Mouse (Mus musculus): ENCODE results near the gene Btrc. TPM values are rescaled to one million over a fixed set of nuclear protein-coding genes. Genes with fewer than 3 reads are reported as not detected.

Btrc gene
- polyA plus RNA-seq, 1 experiment = 6.4 TPM

DNA sequence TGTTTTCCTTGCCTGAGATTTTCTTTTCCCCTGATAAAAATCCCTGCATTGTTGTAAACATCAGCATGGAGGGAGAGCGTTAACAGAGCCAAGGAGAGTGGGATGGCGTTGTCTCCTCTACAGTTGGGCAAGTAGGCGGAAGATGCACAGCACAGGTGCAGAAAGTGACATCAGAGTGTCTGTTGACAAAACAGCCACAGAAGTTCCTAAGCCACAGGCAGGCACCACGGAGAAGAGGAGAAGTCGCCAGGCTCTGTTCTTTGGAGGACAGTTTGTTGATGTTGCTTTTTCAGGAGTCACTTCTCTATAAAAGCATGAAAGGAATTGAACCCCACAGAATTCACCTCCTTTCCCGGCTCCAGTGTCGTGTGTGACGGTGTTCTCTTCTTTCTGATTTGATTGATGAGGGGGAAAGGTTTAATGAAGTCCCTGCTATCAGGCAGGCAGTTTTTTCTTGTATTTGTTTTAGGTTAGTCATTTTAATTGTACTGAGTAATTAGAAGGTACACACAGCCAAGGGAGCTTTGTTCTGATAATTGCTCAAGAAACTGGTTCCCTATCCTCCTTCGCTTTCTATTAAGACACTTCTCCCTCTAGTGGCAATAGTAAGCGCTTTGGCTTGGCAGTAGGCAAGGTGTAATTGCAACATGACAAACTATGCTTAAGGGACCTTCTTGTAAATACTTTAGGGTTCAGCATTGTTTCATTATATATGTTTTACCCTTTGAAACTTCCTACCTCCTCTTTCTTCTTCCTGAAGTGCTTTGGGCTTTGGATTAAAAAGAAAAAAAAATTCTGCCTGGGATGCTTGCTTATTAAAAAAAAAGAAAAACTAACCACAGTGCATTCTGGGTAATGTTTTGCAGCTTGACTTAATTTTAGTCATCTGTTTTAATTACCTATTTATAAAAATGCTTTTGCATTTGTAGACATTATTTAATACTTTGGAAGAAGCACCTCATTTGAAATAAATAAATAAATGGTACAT is 97.5 kb downstream of the Btrc start:
- no peak for DNase-seq (ENCODE audit: low read depth, low spot score)
- 82% methylated on average over 10 of the region's 10 CpGs for WGBS

DNA sequence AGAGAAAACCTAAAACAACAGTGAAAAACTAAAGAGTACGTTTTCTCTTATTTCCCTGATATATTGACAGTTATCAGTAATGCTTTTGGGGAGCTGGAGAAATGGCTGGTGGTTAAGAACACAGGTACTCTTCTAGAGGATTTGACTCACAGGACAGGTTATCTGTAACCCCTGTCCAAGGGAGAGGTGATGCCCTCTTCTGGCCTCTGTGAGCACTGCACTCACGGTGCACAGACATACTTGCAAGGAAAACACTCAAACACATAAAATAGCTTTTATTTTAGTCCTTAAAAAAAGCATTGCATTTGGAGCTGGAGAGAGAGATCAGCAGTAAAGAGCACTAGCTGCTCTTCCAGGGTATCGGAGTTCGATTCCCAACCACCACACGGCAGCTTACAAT is 106.2 kb downstream of the Btrc start:
- DNase-seq (ENCODE audit: low read depth, low spot score) = no peak

DNA sequence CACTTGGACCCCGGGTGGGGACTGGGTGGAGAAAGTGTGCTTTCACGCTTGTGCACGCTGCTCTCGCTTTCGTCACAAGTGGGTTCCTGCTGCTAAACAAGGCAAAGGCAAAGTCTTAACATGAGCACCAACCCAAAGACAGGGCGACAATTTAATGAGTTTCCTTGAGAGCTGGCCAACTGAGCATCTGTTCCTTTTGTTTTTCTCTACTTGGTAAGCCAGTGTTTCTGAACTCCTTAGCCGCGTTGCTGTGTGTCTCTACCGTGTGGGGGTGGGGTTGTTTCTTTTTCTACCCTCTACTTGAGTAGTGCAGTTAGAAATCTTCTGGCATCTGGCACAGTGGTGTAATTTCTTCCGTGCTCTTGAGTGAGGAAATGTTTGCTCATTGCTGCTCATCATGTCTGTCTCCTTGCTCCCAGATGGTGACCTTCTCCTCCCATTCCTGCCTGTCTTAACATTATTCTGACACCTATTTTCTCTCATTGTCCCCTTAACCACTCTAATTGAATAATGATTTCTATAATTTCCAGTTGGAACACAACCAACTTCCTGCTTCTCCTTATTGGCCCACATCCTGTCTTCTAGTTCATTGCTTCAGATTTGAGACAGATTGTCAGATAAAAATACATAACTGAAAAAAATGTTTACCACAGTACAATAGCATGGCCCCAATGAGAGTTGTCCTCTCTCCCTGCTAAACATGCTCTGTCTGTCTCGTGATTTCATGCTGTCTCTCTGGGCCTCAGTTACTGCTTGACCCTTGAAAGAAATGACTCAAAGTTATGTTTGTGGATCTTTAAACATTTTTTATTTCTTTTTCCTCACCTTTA is 109.4 kb downstream of the Btrc start:
- no peak for DNase-seq (ENCODE audit: low read depth, low spot score)
- WGBS = 48% methylated on average over 11 of the region's 11 CpGs

More for the DNA sequence above, 106.2 kb downstream of the Btrc start:
- WGBS = 99% methylated on average over 5 of the region's 5 CpGs

DNA sequence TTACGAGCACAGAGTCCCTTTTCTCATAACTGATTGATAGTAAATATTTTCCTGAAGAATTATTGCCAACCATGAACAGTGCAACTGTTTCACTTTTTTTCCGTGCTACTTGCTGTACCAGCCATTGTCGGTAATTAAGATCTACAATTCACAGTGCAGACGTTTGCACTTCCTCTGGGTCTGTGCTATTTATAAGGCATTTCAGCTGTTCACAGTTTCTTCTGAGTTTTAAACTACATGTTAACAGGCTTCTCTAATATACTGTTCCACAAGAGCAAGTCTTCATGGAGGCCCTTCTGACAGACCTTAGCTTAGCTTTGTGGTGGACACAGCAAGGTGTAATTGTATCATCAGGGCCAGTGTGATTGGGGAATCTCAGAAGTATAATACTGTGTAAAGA is 111.2 kb downstream of the Btrc start:
- 67% methylated on average over 4 of the region's 4 CpGs for WGBS
- DNase-seq (ENCODE audit: low read depth, low spot score) = no peak

DNA sequence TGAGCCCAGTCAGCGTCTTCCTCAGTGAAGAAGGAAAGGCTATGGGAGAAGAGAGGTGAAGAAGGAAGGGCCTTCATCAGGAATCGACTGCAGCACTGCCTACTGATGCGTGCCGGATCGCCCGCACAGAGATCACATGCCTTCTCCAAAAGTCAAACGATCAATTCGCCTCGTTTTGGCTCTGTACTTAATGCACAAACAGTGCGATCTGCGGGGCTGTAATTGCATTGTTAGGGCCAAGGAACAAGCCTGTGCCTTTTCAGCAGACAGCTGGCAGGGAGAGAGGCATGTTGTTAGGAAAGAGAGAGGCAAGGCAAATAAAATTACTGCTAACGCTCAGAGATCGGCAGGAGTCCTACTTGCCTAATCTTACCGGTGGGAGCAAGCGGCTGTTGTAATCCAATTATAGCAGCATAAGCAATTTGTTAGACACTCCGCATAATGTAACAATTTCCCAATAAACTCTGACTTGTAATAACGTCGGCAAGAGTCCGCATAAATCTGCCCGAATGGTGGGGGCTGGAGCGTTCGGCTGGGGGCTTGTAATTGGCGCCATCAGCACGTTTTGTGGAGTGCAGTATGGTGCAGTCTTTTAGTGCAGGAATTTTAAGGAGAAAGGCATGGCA is 112.5 kb downstream of the Btrc start:
- 56% methylated on average over 24 of the region's 24 CpGs for WGBS
- DNase-seq (ENCODE audit: low read depth, low spot score) = no peak

DNA sequence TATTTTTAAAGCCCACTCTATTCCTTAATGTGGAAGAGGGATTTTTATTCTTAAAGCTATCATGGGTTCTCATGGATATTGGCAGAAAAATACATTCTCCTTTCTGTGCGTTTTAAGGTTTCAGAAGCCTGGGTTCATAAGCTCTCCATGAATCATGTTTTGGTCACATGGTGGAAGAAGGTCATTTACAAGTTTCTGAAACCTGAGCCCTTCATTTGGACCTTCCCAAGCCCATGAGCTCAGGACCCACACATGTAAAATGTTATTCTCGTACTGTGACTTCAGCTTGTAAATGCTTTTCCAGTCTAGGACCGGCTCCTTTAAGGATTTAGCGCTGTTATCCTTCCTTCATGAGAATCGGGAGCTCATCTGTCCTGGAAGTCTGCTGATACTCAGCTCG is 116.0 kb downstream of the Btrc start:
- WGBS = 87% methylated on average over 6 of the region's 6 CpGs
- DNase-seq (ENCODE audit: low read depth, low spot score) = no peak

DNA sequence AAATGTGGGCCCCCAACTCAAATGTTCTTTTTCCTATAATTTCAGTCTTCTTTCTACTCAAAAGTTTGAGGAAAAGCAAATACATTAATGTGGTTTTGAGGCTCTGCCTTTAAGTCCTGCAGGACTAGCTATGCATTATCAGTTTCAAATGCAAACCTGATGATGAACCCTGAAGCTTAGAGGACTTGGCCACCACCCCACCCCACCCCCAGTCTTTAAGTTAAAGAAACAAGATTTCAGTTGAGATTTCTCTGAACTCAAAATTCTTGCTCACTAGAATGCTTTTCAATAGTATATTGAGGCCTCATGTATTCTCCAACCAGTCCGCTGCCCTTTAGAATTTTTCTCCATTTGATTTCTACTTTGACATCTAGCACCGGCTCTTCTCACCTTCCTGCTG is 117.0 kb downstream of the Btrc start:
- no peak for DNase-seq (ENCODE audit: low read depth, low spot score)
- 93% methylated on average over 2 of the region's 2 CpGs for WGBS

DNA sequence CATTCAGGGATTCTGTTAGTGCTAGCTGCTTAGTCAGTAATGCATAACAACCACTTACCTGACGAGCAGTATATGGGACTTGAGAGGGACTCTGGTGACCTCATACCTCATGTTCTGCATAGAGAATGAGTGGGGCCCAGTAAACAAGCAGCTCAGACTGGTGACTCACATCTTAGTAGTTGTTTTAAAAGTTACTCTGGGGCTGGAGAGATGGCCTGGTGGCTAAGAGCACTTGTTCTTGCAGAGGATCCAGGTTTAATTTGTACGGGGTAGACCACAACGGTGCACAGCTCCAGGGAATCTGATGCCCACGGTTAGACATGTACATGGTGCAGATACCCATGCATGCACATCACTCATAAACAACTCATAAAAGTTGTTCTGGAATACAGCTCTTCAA is 117.4 kb downstream of the Btrc start:
- WGBS = 78% methylated on average over 4 of the region's 4 CpGs
- DNase-seq (ENCODE audit: low read depth, low spot score) = no peak

DNA sequence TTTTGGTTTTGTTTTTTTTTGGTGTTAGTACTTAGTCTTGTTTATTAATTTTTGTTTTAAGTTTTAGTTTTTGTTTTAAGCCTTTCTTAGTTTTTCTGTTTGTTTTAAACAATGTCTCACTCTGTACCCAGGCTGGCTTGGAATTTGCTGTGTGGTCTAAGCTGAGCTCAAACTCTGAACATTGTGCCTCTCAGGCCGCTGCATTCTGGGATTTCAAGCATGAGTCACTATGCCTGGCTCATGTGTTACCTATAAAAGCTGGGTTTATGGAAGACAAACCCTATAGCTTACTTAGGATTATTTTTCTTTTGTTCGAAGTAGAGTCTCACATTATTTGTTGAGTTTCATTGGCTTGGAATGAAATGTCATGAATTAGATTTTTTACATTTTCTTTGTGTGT is 119.9 kb downstream of the Btrc start:
- no peak for DNase-seq (ENCODE audit: low read depth, low spot score)
- 48% methylated on average over 2 of the region's 2 CpGs for WGBS

DNA sequence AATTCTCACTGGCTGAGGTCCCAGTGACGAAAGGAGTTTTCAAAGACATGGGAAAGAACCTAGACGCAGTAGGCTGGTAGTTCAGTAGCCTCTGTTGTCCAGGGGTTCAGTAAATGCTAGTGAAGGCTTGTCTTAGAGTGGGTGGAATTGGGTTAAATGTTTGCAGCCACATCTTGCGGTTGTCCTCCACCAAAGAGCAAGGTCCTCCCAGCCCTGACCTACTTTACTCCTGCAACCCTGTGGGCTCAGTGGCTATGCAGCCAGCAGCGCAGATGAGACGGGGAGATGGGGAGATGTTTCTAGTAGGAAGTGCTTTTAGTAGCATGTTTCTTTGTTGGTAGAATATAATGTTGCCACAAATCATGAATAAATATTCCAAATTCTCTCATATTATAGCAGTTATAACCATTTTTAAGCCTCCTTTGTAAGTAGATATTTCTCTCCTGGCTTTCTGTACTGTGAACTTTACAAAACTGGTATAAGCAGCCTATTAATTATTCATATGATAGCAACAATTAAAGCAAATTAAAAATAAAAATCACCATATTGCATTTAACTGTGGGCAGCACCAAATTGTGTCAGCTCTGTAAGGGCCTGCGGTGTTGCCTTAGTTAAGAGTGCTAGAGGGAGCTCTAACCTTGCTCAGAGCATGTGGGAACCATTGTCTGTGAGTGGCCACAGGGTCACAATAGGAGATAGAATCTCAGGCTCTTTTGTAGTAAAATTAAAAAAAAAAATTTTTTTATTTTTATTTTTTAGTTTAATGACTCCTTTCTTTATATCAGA is 122.9 kb downstream of the Btrc start:
- 86% methylated on average over 6 of the region's 6 CpGs for WGBS
- DNase-seq (ENCODE audit: low read depth, low spot score) = no peak

DNA sequence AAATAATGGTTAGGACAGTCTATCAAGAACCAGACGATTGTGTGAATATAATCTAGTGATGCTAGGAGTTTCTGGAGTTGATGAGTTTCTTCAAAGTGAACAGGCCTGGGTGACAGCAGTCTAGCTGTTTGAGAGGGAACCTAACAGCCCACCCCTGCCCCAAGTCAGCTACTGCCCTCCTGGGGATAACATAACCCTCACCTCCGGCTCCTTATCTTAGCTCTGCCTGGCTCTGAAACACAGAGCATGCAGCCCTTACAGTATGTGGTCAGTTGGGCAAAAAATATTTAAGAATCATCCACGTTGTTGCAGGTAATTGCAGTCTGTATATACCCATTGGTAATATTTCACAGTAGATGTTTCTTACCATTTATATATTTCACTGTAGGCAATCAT is 123.5 kb downstream of the Btrc start:
- 88% methylated on average over 3 of the region's 3 CpGs for WGBS

DNA sequence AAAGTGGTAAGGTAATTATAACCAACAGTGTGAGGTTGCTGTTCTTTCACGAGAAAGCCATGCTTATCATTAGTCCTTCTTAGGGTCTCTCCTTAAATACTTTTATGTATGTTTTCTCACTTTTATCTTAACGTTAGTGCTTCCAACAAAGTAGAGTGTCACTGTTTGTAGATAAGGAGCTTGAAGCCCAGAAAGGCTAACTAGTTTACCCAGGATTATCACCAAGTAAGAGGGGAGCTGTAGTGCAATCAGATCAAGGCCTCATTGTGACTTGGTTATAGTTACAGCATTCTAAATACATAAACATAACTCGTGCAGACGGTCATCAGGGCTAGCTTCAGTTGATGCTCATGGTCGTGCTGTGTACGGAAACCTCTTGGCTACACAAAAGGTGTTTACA is 126.4 kb downstream of the Btrc start:
- no peak for DNase-seq (ENCODE audit: low read depth, low spot score)
- WGBS = 77% methylated on average over 6 of the region's 6 CpGs

More for the DNA sequence above, 123.5 kb downstream of the Btrc start:
- DNase-seq (ENCODE audit: low read depth, low spot score) = no peak

DNA sequence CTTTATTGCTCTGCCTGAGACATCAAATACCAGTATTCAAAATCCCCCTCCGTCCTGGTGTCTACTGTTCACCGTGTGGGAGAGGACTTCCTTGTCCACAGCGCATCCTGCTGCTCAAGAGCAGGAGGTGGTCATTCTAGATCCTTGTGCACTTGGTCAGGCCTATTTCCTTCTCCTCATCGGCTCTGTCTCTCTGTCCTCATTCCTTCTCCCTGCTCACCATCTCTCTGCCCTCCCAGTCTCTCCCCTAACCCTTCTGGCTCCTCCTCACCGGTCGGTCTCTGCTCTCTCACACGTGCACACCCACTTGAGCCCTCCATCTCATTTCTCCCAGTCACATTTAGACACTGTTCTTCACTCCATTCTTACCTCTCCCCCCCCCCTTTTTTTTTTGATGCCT is 127.7 kb downstream of the Btrc start:
- DNase-seq (ENCODE audit: low read depth, low spot score) = no peak
- 78% methylated on average over 7 of the region's 7 CpGs for WGBS

DNA sequence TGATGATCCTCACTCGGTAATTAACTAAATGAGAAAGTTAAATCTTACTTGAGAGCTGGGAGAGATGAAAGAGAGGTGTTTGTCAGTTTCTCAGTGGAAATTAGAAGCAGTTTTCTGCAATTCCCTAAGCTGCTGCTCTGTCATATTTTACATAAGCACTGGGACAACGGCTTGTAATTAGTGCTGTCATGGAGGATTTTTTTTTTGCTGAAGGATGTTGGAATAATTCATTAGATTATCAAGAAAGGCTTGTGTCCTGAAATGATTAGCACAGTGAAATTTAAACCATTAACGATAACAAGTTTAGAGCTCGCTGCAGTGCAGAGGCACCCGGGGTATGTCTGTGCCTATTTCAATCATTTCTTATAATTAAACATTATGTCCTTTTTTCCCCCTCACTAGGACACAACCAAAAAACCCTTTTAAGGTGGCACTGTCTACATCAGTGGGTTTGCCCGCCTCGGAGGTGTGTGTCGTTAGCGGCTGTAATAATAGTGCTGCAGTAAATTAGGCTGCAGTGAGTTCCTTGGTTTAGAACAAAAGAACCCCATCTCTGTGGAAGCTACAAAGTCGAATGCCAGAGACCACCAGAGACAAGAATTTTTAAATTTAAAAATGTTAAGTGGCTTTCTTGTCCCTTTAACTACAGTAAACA is 130.7 kb downstream of the Btrc start:
- no peak for DNase-seq (ENCODE audit: low read depth, low spot score)
- 80% methylated on average over 10 of the region's 10 CpGs for WGBS

DNA sequence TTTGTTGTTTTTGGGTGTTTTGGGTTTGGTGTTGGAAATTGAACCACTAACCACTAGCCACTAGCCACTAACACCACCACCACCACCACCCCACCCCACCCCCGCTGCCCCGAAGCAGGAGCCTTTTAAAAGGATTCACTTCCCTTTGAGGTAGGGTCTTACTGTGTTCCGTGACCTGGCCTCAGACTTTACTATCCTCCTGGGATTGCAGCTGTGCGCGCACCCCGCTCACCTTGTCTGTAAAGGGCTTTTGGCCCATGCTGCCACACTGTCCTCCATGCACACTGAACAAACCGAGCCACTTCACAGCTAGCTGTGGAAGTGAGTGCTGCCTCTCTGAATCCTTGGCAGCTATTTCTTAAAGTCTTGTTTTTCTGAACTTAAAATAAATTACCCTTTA is 141.9 kb downstream of the Btrc start:
- DNase-seq (ENCODE audit: low read depth, low spot score) = no peak
- WGBS = 96% methylated on average over 7 of the region's 7 CpGs

DNA sequence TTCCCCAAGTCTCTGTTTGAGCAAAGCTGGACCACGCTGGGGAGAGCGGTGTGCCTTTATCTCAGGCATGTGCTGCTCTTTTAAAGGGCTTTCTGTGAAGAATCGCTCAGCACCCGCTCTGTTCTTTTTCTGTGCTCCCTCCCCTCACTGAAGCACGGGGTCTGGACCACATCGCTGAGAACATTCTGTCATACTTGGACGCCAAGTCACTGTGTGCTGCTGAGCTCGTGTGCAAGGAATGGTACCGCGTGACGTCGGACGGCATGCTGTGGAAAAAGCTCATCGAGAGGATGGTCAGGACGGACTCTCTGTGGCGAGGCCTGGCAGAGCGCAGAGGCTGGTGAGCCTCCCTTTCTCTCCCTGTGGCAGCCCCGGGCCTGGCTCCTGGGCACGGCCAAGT is 144.0 kb downstream of the Btrc start:
- no peak for DNase-seq (ENCODE audit: low read depth, low spot score)
- WGBS = 82% methylated on average over 19 of the region's 19 CpGs

DNA sequence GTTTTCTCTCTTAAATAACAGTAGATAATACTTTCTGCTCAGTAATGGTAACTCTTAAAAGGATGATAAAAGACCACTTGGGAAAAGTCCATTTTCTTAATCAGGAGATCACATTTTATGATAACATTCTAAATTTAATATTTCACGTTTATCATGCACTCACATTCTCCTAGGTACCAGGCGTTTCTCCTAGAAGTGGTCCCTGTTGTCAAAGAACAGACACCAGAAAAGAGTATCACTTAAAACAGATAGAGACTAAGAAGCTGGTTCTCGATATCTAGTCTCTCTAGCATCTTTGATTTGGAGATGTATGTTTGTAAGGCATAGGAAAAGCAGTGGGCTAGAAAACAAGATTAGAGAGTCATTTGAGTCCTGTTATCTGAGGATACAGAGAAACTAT is 147.1 kb downstream of the Btrc start:
- 84% methylated on average over 3 of the region's 3 CpGs for WGBS
- DNase-seq (ENCODE audit: low read depth, low spot score) = no peak

DNA sequence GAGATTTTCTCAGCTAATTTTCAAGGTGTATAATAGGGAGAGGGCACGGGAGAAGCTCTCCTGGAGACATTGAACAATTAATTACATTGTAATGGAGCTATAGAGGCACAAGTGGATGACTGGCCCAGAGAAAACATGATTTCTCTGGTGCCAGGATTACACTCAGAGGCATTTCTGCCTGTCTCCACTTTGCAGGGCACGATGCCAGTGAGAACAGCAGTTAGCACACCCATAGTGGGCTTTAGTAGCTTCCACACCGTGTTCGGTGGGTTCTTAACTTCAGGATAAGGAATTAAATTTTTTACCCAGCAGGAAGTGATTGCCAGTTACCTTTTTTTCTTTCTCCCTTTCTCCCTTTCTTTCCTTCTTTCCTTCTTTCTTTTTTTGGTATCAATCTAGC is 147.9 kb downstream of the Btrc start:
- DNase-seq (ENCODE audit: low read depth, low spot score) = no peak
- 88% methylated on average over 4 of the region's 4 CpGs for WGBS

DNA sequence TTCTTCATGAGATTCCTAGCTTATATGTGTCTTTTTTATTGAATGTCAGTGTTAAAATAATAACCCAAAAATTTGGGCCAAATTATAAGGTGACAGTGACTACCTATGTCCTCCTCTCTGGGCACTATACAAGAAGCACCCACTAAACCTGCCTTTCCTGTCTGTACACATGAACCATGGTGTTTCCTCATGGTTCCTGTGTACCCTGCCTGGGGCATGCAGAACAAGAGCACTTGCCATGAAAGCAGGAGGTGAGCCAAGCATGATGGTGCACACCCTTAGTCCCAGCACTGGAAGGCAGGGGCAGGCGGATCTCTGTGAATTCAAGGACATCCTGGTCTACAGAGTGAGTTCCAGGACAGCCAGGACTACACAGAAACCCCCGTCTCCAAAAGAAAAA is 151.8 kb downstream of the Btrc start:
- WGBS = 93% methylated on average over 2 of the region's 2 CpGs
- DNase-seq (ENCODE audit: low read depth, low spot score) = no peak

Measured in large intestine, adult 2 months (tissue).